Mouse (Mus musculus): Measurements from ENCODE around the gene Sema3e.

Gene Sema3e

DNA sequence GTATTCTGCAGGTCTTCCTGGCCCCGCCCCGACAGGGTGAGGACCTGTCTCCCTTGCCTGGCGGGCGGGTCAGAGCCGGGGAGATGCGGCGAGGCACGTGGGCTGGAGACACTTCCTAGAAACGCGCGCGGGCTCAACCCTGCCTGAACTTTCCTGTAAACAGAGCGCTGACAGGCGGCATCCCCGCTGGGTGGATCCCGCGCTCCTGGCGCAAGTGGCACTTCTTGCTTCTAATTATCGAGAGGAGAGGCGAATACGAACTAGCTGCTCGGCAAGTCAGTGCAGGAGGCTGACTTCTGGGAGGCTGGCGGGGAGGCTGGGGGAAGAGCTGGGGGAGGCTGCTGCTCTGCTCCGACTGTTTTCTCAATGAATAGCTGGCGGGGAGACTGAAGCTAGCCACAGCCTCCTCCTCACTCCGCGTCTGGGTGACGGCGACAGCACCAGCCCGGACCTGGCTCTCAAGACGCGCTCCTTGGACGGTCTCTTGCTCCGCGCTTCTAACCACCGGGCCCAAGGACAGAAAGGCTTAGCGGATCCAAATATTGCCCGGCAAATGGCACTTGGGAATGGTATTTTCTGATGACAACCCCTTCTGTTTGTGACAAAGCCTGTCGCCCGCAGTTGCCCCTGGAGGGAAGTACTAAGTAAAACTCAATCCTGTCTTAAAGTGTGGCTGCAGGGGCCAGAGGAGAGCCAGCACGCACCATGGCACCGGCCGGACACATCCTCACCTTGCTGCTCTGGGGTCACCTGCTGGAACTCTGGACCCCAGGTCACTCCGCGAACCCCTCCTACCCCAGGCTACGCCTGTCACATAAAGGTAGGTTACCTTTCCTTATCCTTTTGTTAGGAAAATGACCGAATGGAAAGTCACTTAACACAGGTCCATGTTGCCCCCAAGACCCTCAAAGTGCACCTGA is at the start of gene Sema3e:
Gene Sema3e, plus strand, starts transcription at position 72 of the 920 bp plus-strand sequence.
- peak; percentile 91 for DNase-seq (ENCODE audit: inconsistent ontology term)

DNA sequence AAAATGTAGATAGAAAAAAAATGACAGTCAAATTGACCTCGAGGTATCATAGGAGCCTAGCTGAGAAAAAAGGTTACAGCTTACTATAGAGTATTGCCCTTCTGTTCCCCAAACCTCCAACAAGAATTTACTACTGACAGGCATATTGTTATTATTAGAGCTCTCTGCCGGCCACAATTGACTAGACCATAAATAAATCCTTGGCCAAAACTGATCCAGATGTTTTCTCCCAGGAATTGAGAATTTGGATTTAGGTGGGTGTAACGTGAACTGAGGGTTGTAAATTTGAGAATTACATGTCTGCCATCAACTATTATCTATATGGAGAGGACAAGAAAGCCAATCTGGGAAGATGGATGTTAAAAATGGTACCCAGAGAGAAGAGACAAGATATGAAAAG is 47.5 kb upstream of the Sema3e start:
- no peak for DNase-seq (ENCODE audit: inconsistent ontology term)

- DNase-seq (ENCODE audit: inconsistent ontology term) = no peak
These were observed 45.9 kb upstream of the Sema3e start for GRCm38 (mm10) chr5:13979156-13979555.

DNA sequence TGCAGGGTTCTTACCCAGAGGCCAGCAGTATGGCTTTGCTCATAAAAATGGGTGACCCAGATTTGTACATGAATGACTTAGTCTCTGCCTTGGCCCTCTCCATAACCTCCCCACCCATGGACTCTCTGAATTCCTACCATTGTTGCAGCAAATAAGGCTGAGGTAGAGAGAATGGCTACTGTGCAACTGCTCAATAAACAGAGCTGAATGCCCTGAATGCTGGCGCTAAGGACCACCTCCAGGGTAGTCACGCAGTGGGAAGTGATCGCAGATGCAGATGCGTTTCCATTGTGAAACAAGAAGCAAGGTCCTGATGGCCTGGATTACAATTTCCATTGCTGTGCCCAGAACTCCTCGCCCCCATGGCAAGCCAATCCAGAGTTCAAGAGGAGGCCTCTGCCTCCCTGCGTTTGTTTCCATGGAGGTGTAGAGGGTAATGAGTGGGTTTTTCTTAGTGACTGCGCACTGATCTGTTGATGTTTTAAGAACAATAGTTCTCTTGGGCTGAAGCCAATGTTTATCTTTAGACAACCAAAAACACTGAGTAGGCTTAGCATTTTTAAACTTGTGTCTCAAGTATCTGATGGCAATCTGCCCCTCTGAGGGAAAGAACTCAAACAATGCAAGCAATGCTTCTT is 42.5 kb upstream of the Sema3e start:
- DNase-seq (ENCODE audit: inconsistent ontology term) = peak; percentile 83

DNA sequence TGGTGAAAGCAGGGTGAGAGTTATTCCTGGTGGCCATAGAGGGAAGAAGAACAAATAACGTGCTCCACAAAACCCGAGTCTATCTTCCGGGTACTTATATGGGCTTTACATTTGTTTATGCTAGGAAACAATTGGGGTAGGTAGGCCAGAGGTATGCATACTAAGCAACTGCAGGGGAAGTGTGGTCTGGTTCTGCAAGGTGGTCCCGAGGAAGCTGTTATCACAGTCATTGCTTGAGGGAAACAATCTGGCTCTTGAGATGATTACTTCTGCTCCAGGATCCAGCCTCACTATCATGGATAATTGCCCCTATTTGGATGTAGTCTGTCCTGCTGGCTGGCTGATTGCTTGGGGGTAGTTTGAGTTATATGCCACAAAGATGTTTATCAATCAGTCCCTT is 41.5 kb upstream of the Sema3e start:
- no peak for DNase-seq (ENCODE audit: inconsistent ontology term)

- DNase-seq (ENCODE audit: inconsistent ontology term) = no peak
These were observed 39.4 kb upstream of the Sema3e start for GRCm38 (mm10) chr5:13985669-13986068.

- peak; percentile 43 for DNase-seq (ENCODE audit: inconsistent ontology term)
These were observed 38.0 kb upstream of the Sema3e start for GRCm38 (mm10) chr5:13987123-13987522.

GRCm38 (mm10) chr5:13988023-13988422 is 37.1 kb upstream of the Sema3e start:
- no peak for DNase-seq (ENCODE audit: inconsistent ontology term)

DNA sequence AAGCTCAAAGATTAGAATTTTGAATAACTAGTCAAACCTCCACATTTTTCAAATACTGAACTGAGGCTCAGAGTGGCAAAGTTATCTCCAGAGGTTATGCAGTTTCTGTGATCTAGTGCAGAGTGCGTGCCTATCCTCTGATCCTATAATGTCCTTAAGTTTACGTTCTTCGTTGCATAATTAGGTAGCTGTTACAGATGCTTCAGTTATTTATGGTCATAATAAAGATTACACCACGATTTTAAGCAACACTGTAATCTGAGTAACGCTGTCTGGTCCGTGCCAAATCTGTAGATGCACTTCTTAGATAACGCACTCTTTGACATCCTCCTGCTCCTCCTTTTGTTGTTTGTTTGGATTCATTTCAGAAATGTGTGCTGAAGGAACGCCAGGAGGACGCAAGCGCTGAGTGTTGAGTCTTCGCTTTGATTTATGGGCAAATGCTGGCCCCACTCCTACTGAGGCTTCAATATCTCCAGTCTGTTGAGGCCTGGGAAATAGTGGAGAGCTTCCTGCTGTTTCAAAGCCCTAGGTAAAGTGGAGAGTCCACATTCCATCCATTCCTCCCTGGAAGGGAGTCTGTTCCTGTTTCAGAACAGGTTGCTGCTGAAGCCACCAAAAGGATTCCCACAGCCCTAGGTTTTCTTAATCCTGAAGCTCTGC is 32.2 kb upstream of the Sema3e start:
- peak; percentile 11 for DNase-seq (ENCODE audit: inconsistent ontology term)

- peak; percentile 61 for DNase-seq (ENCODE audit: inconsistent ontology term)
These were observed 3.3 kb downstream of the Sema3e start for GRCm38 (mm10) chr5:14028341-14028740.

GRCm38 (mm10) chr5:14030796-14031195 is 5.7 kb downstream of the Sema3e start:
- DNase-seq (ENCODE audit: inconsistent ontology term) = peak; percentile 90

GRCm38 (mm10) chr5:14032056-14032455 is 7.0 kb downstream of the Sema3e start:
- DNase-seq (ENCODE audit: inconsistent ontology term) = peak; percentile 36

DNA sequence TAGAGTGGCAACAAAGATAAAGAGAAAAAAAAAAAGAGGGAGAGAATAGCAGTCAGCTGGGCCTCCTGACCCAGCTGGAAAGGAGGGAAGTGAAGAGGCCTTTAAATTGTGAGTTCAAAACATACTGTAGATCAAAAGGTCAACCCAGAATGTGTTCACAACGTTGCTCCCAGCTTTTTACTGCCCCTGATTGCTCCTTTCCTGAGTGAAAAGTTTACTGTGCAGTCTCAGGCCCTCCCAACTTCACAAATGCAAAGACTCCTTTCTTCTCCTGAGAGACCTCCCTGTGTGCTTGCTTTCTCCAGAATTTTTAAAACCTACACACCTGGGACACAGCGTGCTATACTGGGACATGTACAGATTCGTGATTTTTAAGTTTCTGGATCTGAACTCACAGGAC is 8.2 kb downstream of the Sema3e start:
- DNase-seq (ENCODE audit: inconsistent ontology term) = no peak

DNA sequence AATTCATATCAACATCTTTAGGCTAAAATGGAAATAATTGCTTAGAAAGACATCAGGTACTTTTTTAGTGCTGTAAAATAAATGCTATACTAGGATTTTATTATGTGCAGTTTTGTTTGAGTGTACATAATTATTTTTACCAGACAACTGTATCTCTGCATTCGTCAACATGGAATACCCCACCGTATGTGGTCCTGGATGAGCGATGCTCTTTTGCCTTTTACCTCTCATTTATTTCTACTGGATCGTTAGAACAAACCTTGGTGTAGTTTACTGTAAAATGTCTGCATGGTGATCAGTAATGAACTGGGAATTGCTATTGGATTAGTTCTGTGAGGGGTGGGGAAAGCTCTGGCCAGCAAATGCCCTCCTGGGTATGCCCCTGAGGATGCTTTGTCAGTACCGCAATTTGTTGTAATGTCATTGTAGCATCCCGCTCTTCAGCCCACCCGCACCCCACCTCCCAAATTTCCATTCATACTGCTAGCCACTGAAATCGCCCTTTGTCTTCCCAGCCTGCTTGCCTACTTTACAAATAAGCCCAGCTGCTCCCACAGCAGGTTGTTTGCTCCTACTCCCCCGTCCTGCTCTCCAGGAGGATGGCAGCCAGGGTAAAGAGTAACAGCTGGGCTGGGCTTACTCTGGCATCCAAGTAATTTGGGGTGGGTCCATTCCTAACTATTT is 13.9 kb downstream of the Sema3e start:
- DNase-seq (ENCODE audit: inconsistent ontology term) = peak; percentile 76

GRCm38 (mm10) chr5:14040208-14040607 is 15.1 kb downstream of the Sema3e start:
- DNase-seq (ENCODE audit: inconsistent ontology term) = no peak

DNA sequence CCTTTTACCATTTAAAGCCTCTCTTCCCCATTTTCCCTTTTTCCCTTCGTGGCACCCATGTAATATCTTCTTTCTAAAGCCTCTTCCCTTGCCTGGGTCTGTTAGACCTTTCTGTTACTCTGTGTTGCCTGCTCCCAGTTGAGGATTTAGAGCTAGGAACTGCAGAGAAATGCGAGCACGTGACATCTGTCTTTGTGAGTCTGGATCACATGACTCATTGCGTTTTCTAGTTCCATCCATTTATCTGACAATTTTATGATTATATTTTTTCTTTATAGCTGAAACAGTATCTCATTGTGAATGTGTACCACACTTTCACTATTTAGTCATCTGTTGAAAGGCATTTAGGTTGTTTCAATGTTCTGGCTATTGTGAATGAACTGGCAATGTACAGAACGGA is 18.0 kb downstream of the Sema3e start:
- DNase-seq (ENCODE audit: inconsistent ontology term) = no peak

DNA sequence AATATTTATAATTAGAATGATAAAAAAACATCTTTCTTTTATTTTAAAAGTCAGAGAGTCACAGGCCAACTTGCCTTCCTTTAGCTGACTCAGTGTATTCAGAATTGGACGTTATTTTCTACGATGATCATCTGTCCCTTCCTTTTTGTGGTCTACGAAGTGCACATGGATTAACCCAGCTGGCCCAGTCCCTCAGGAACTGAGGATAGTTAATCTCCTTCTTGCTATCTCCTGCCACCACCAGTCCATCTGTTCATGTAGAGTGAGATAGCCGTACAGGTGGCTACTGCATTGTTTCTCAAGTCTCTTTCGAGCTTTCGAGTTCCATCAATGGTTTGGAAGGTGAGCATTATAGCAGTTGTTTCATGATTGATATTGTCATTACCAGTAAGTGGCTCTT is 18.9 kb downstream of the Sema3e start:
- no peak for DNase-seq (ENCODE audit: inconsistent ontology term)

DNA sequence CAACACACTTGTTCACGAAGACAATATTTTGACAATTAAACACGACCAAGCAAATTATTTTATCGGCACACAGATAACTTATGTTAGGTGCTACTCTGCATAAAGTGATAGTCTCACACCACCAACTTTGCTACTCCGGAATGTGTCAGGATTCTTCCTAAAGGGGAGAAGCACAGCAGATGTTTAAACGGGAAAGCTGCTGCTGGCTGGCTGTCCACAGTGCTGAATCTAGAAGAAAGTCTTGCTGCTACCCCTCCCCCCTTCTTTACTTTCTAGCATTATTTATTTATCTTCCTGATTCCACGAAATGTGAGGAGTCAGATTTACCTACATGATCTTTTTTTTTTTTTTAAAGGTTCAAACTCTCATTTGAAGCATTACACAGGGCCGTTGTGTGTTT is 23.6 kb downstream of the Sema3e start:
- DNase-seq (ENCODE audit: inconsistent ontology term) = no peak

DNA sequence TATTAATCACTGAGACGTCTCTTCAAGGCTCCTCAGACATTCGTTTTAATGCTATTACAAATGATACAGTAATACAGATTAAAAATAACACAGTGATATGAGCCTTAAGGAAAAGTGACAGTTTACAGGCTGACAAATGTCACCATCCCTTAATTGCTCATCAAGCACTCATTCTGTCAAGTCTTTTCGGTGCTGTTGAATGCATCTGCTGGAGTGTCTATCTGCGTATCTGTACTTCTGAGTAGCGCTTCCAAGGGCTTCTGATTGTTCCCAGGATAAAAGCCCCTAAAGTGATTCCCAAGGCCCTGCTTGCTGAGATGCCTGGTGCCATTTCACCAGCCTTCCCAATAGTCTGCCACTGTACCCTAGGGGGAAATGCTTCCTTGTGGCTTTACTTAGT is 29.4 kb downstream of the Sema3e start:
- DNase-seq (ENCODE audit: inconsistent ontology term) = no peak

DNA sequence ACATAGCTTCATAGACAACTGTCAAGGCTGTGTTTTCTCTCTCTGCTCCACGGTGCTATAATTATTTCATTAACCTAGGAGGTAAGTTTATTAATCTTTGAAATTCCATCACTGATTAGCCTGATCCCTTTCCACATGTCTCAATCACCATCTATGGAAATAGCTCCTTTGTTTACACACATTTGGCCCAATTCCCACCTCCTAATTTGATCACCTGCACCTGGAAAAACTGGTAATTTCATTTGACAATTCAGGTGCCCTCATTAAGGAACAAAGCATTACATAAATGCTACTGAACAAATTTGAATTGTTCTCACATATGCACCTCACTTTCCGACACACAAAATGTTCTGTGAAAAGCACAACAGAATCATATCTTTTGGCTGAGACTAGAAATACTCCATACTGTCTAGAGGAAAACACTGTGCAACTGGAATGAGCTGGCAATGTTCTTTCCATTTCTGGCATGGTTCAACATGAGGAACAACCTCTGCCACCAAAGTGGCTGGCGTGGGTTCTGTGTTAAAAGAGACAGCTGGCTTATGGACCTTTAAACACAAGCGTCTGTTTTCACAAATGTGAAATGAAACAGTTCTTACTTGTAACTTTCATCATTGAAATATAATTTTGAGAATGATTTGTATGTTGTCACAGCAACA is 34.9 kb downstream of the Sema3e start:
- DNase-seq (ENCODE audit: inconsistent ontology term) = no peak

- DNase-seq (ENCODE audit: inconsistent ontology term) = no peak
These were observed 37.9 kb downstream of the Sema3e start for GRCm38 (mm10) chr5:14062918-14063481.

All from Muller cell, postnatal 12 days (primary cell).